Mouse (Mus musculus): ENCODE measurements around the gene Atp6ap1. TPM values are rescaled to one million over a fixed set of nuclear protein-coding genes. Genes with fewer than 3 reads are reported as not detected.

The Atp6ap1 gene
- polyA plus RNA-seq, 1 experiment from 2014 or later: 120 TPM

GRCm38 (mm10) chrX:74277916-74278315 lies 19.0 kb upstream of the Atp6ap1 start:
- Histone ChIP-seq H3K27me3 (replicated peaks) (no peaks in the 10 kb centered on the region), H3K36me3 (no peaks in the 10 kb centered on the region), H3K4me2 (replicated peaks) (no peak overlapping the region), H3K9me3 (no peaks in the 10 kb centered on the region), H3K9ac (no peak overlapping the region), H3K27ac (no peak overlapping the region), H3K4me1 (replicated peaks) (no peaks in the 10 kb centered on the region), H3K4me3 (replicated peaks) (no peak overlapping the region)
- 71% methylated on average over 8 of the region's 8 CpGs for WGBS
- ATAC-seq: no peak

DNA sequence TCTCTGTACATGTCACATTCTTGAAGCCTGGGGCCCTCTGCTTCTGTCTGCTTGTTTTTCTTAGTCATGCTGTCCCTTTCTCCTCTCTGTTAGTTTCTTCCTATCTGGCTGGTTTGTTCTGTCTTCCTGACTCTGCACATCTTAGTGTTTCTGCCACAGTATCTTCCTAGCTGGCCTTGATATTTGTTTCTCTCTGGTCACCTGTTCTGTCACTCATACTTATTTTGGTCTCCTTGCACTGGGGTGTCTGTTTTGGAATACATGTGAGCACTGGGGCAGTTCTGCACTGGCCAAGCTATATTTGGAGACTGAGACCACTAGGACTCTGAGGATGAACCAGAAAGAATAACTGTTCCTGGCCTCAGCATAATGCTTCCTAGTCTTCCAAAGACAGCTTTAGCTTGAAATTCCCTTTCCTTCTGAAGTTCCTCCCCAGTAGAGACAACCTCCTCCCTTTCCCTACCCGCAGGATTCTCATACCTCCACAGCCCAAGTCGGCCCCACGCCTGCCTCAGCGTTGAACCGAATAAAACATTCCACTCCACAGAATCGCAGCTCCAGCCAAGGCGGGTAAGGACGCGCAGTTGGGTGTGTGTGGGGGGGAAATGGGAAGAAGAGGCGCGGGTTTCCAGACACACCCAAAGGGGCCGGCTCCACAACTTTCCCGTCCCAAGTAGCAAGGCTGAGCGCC lies 15.7 kb upstream of the Atp6ap1 start:
- H3K27me3 ChIP-seq (replicated peaks): no peaks in the 10 kb centered on the region
- H3K4me1 ChIP-seq (replicated peaks): no peaks in the 10 kb centered on the region
- ATAC-seq: no peak
- peak overlapping the region; percentile 54 for H3K4me3 ChIP-seq (replicated peaks)
- peak overlapping the region; percentile 86 for H3K27ac ChIP-seq
- H3K4me2 ChIP-seq (replicated peaks): peak overlapping the region; percentile 68
- H3K9ac ChIP-seq: peak overlapping the region; percentile 47
- H3K36me3 ChIP-seq: no peaks in the 10 kb centered on the region
- WGBS: 16% methylated on average over 14 of the region's 14 CpGs
- H3K9me3 ChIP-seq: no peaks in the 10 kb centered on the region

DNA sequence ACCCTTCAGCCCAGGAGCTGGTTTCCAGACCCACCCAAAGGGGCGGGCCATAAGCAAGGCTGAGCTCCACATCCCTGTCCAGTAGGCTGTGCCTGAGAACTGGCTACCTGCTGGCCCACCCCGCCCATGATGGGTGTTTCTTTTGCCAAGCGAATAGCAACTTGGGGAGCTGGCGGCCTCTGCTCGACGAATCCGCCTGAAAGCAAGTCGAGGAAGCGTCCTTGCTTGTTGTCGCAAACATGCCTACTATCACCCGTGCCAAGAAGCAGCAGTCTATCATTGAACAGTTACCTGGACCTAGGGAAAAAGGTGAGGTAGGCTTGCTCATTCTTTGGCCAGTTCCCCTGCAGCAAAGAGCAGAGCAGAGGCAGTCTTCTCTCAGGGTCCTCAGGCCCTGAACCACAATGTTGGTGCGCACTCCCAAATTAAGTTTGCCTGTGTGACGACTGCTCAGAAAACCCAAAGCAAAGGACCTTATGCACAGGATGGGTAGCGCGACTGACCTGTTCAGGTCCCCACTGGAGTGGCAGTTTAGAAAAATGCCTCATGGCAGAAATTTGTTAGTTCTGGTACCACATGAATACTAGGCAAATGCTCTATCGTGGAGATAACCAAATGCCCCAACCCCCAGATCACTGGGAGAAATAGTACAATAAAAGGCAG lies 15.0 kb upstream of the Atp6ap1 start, which contains the start of the genes Taz and Dnase1l1:
Gene Taz (plus strand): TSS at position 181 of the 663 bp plus-strand sequence.
Gene Dnase1l1 (minus strand): TSS at position 606 of the 663 bp plus-strand sequence.
- peak; percentile 96 for ATAC-seq
- H3K9me3 ChIP-seq: no peaks in the 10 kb centered on the region
- WGBS: 20% methylated on average over 16 of the region's 16 CpGs
- H3K4me2 ChIP-seq (replicated peaks): peak within 1 kb of the TSS; percentile 68
- peak within 1 kb of the TSS; percentile 59 for H3K9ac ChIP-seq
- H3K4me1 ChIP-seq (replicated peaks): no peaks in the 10 kb centered on the region
- peak within 1 kb of the TSS; percentile 86 for H3K27ac ChIP-seq
- H3K36me3 ChIP-seq: no peaks in the 10 kb centered on the region
- H3K4me3 ChIP-seq (replicated peaks): peak within 1 kb of the TSS; percentile 54
- H3K27me3 ChIP-seq (replicated peaks): no peaks in the 10 kb centered on the region

GRCm38 (mm10) chrX:74282395-74283091 lies 14.4 kb upstream of the Atp6ap1 start:
- Histone ChIP-seq H3K9me3 (no peaks in the 10 kb centered on the region), H3K27ac (peak overlapping the region; percentile 86), H3K27me3 (replicated peaks) (no peaks in the 10 kb centered on the region), H3K36me3 (no peaks in the 10 kb centered on the region), H3K9ac (peak overlapping the region; percentile 59), H3K4me2 (replicated peaks) (peak overlapping the region; percentile 68), H3K4me3 (replicated peaks) (peak overlapping the region; percentile 54), H3K4me1 (replicated peaks) (no peaks in the 10 kb centered on the region)
- WGBS: 21% methylated on average over 39 of the region's 39 CpGs
- peak; percentile 71 for ATAC-seq

DNA sequence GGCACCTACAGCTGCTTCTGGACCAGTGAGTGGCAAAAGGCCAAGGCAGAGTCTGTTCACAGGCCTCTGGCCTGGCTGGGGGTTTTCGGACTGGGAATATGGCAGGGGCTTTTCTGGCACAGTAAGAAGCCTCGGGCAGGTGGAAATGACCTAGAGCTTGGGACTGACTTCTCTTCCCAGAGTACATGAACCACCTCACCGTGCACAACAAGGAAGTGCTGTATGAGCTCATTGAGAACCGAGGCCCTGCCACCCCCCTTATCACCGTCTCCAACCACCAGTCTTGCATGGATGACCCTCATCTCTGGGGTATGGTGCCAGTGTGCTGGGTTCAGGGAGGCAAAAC lies 13.8 kb upstream of the Atp6ap1 start:
- Histone ChIP-seq H3K4me1 (replicated peaks) (no peaks in the 10 kb centered on the region), H3K27me3 (replicated peaks) (no peaks in the 10 kb centered on the region), H3K9me3 (no peaks in the 10 kb centered on the region), H3K9ac (peak overlapping the region; percentile 59), H3K4me3 (replicated peaks) (peak overlapping the region; percentile 54), H3K36me3 (no peaks in the 10 kb centered on the region), H3K4me2 (replicated peaks) (peak overlapping the region; percentile 64), H3K27ac (peak overlapping the region; percentile 86)
- ATAC-seq: no peak; the same call in none of the 2 replicates
- WGBS: 38% methylated on average over 5 of the region's 5 CpGs

- 69% methylated on average over 4 of the region's 4 CpGs for WGBS
- Histone ChIP-seq H3K27me3 (replicated peaks) (no peaks in the 10 kb centered on the region), H3K4me2 (replicated peaks) (no peak overlapping the region), H3K9ac (no peak overlapping the region), H3K4me1 (replicated peaks) (no peaks in the 10 kb centered on the region), H3K36me3 (peaks cover 2% of the 10 kb centered on the region; the same call in 1 of the 2 replicates), H3K4me3 (replicated peaks) (no peak overlapping the region), H3K27ac (no peak overlapping the region), H3K9me3 (no peaks in the 10 kb centered on the region)
- no peak for ATAC-seq
These were observed 3.5 kb upstream of the Atp6ap1 start for GRCm38 (mm10) chrX:74293431-74293830.

- no peaks in the 10 kb centered on the region for H3K4me1 ChIP-seq (replicated peaks)
- H3K4me3 ChIP-seq (replicated peaks): no peak overlapping the region
- H3K27me3 ChIP-seq (replicated peaks): no peaks in the 10 kb centered on the region
- 94% methylated on average over 1 of the region's 1 CpGs for WGBS
- H3K27ac ChIP-seq: no peak overlapping the region
- H3K9ac ChIP-seq: no peak overlapping the region
- no peaks in the 10 kb centered on the region for H3K9me3 ChIP-seq
- H3K4me2 ChIP-seq (replicated peaks): no peak overlapping the region
- no peaks in the 10 kb centered on the region; the same call in 1 of the 2 replicates for H3K36me3 ChIP-seq
- ATAC-seq: no peak
These were observed 1.5 kb downstream of the Atp6ap1 start for GRCm38 (mm10) chrX:74298348-74298747.

- WGBS: 90% methylated on average over 3 of the region's 3 CpGs
- no peak overlapping the region for H3K9ac ChIP-seq
- H3K36me3 ChIP-seq: no peaks in the 10 kb centered on the region; the same call in 1 of the 2 replicates
- no peak overlapping the region for H3K4me3 ChIP-seq (replicated peaks)
- no peak overlapping the region for H3K4me2 ChIP-seq (replicated peaks)
- H3K4me1 ChIP-seq (replicated peaks): no peaks in the 10 kb centered on the region
- no peak for ATAC-seq
- H3K27ac ChIP-seq: no peak overlapping the region
- no peaks in the 10 kb centered on the region for H3K27me3 ChIP-seq (replicated peaks)
- H3K9me3 ChIP-seq: no peaks in the 10 kb centered on the region
These were observed 2.8 kb downstream of the Atp6ap1 start for GRCm38 (mm10) chrX:74299721-74300120.

DNA sequence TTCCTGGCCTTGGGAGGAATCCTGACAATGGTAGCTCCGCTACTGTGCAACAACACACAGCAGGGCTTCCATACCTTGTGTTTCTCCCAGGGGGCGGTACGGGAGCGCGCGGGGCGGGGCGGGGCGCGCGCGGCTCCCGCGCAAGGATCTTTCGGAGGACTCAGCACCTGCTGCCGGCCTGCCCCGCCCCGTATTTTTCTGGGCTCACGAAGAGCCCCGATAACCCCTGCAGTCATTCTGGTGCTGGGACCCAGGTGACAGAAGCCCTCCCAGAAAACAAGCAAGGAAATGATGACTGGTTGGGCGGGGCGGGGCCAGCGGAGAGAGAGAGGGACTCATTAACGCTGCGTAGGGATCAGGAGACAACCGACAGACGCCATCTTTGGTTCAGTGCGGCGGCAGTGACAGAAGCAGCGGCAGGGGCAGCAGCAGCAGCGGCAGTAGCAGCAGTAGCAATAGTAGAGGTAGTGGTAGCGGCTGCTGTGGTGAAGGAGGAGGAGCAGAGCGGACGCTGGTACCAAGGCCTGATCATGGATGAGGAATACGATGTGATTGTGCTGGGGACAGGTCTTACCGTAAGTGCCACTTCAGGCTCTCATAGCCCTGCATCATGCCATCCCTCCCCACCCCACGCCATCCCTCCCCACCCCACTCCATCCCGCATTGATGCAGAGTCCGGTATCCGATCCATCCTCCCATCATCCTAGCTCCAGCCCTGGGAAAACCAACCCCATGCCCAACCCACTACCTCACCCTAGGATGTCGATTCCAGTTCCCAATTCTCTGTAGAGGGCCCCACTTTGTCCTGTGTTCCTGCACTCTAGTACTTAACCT lies 8.2 kb downstream of the Atp6ap1 start, which contains the start of gene Gdi1:
Gene Gdi1 (plus strand): TSS at position 132 of the 834 bp plus-strand sequence.
- peak within 1 kb of the TSS; percentile 58 for H3K4me2 ChIP-seq (replicated peaks)
- H3K4me3 ChIP-seq (replicated peaks): peak within 1 kb of the TSS; percentile 55
- no peaks in the 10 kb centered on the region for H3K4me1 ChIP-seq (replicated peaks)
- no peaks in the 10 kb centered on the region for H3K9me3 ChIP-seq
- 16% methylated on average over 40 of the region's 41 CpGs for WGBS
- no peaks in the 10 kb centered on the region for H3K27me3 ChIP-seq (replicated peaks)
- ATAC-seq: peak; percentile 92
- H3K9ac ChIP-seq: peak within 1 kb of the TSS; percentile 62
- H3K27ac ChIP-seq: peak within 1 kb of the TSS; percentile 60
- no peaks in the 10 kb centered on the region; the same call in 1 of the 2 replicates for H3K36me3 ChIP-seq

- 22% methylated on average over 59 of the region's 59 CpGs for WGBS
- Histone ChIP-seq H3K9ac (peak within 1 kb of the TSS; percentile 69), H3K36me3 (no peaks in the 10 kb centered on the region), H3K4me2 (replicated peaks) (peak within 1 kb of the TSS; percentile 69), H3K27me3 (replicated peaks) (no peaks in the 10 kb centered on the region), H3K27ac (peak within 1 kb of the TSS; percentile 80), H3K4me1 (replicated peaks) (no peaks in the 10 kb centered on the region), H3K9me3 (no peaks in the 10 kb centered on the region), H3K4me3 (replicated peaks) (peak within 1 kb of the TSS; percentile 59)
- peak; percentile 98 for ATAC-seq
These were observed 15.9 kb downstream of the Atp6ap1 start, which contains the start of gene Fam50a for GRCm38 (mm10) chrX:74312540-74313464. Gene Fam50a, plus strand, starts transcription at chrX:74313033.

DNA sequence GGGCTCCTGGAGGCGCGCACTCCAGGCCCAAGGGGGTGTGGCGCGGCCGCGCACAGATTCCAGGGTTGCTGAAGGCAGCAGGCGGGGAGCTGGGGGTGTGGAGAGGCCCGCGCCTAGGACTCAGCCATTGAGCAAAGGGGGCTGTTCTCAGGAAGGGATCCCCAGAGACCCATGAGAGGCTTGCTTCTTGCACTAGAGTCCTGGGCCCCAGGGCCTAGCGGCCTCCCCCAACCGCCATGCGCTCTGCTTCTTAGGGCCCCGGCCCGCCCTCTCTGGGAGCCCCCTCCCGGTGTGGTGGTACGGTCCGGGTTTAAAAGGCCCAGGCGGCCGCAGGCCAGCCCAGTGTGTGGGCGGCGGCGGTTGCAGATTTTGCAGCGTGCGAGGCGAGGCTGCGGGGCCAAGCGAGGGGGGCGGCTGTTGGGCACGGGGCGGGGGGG lies 31.8 kb downstream of the Atp6ap1 start, which contains the start of gene Plxna3:
Gene Plxna3 (plus strand): TSS at position 342 of the 437 bp plus-strand sequence.
- H3K36me3 ChIP-seq: no peaks in the 10 kb centered on the region
- no peaks in the 10 kb centered on the region for H3K9me3 ChIP-seq
- peak within 1 kb of the TSS; percentile 73; the same call in 1 of the 2 replicates for H3K27ac ChIP-seq
- ATAC-seq: peak; percentile 97
- 20% methylated on average over 27 of the region's 30 CpGs for WGBS
- no peaks in the 10 kb centered on the region for H3K27me3 ChIP-seq (replicated peaks)
- H3K4me1 ChIP-seq (replicated peaks): peaks cover 11% of the 10 kb centered on the region; the same call in 1 of the 2 replicates
- H3K4me2 ChIP-seq (replicated peaks): peak within 1 kb of the TSS; percentile 62
- H3K9ac ChIP-seq: peak within 1 kb of the TSS; percentile 56
- H3K4me3 ChIP-seq (replicated peaks): peak within 1 kb of the TSS; percentile 44

All from intestine, embryonic 15.5 days (tissue).